Mouse (Mus musculus) stomach, postnatal 0 days (tissue): ENCODE measurements around the gene Cdt1.

Experiments
- CTCF ChIP-seq: IDR thresholded peaks from 2 replicates; pipeline ENCODE4 v1.5.1; 2016; ENCODE audit warnings: antibody characterized with exemption, low read depth, mild to moderate bottlenecking, moderate library complexity
- EP300 ChIP-seq: optimal IDR thresholded peaks from 2 replicates; pipeline ENCODE3; 2016; ENCODE audit warnings: antibody characterized with exemption

- TF ChIP-seq CTCF (no peak), EP300 (no peak)
Measured at GRCm38 (mm10) chr8:122566766-122567165, 1.0 kb upstream of the Cdt1 start.
